Mouse (Mus musculus) erythroblast, embryonic 14.5 days (primary cell): ENCODE data around the gene Padi4. TPM values are rescaled to one million over a fixed set of nuclear protein-coding genes. Genes with fewer than 3 reads are reported as not detected.
A peak's percentile ranks its signal among the peaks of the same experiment; 100 is the strongest.

ENCODE experiments used
- H3K27me3 ChIP-seq: 2 replicates; pipeline ENCODE4 v1.6.1; 2012; ENCODE audit warnings: inconsistent platforms; ENCODE audit not compliant: control insufficient read depth
- H3K36me3 ChIP-seq: 2 replicates; pipeline ENCODE4 v1.6.1; 2012; ENCODE audit warnings: mild to moderate bottlenecking, inconsistent platforms; ENCODE audit not compliant: control insufficient read depth
- H3K4me1 ChIP-seq: 2 replicates; pipeline ENCODE4 v1.6.1; 2012; ENCODE audit warnings: inconsistent platforms; ENCODE audit not compliant: control insufficient read depth
- H3K4me3 ChIP-seq: replicated peaks from 2 replicates; pipeline ENCODE3; 2012; ENCODE audit warnings: moderate library complexity, mild to moderate bottlenecking, inconsistent platforms
- H3K9me3 ChIP-seq: 2 replicates; pipeline ENCODE4 v1.6.1; 2012; ENCODE audit warnings: low read length, inconsistent platforms, mixed read lengths; ENCODE audit not compliant: control insufficient read depth
- GATA1 ChIP-seq: IDR thresholded peaks from 2 replicates; pipeline ENCODE4 v1.6.1; 2012; ENCODE audit warnings: low read length, inconsistent platforms, mixed read lengths
- TAL1 ChIP-seq: IDR thresholded peaks from 3 replicates; pipeline ENCODE4 v1.6.1; 2012; ENCODE audit warnings: low read length, inconsistent platforms, mixed read lengths
- polyA plus RNA-seq: library from polyadenylated mRNA; stranded (reverse); fragments of >175 nt; gene quantifications from 2 replicates; pipeline ENCODE4 v1.2.3, GENCODE M21; 2012

Padi4 gene
- 0.88 TPM in 1 of 2 replicates, not detected in the other for polyA plus RNA-seq

DNA sequence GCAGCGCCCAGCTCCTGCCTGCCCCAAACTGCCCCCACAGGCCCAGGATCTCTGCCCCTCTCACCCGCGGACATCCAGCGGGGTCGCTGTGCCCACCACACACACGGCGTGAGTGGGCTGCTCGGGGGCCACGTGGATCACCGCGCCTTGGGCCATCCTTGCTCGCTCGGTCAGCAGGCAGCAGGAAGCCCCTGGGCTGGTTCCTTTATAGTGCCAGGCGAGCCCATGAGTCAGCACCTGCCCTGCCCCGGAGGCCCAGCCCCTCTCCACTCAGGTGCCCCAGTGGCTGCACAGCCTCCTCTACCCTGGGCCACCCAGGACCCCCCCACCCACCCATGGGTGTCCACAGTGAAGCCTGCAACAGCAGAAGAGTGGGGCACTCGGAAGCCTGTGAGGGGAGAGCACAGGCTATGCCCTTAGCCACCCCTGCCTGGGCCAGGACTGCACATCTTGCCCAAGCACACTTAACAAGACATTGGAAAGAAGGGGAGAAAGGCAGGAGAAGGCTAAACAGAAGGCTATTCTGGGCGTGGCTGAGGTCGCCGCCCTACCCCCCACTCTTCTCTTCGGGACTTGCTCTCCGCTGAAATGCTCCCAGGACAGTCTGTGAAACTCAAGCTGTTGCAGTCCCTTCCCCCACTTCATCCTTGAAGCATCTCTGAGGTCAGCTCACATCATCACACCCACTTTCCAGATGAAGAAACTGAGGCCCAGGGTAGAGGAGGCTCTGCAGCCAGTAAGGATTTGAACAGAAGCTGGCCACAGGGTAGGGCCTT, at the start of gene Padi4:
Gene Padi4, minus strand, starts transcription at position 212 of the 776 bp plus-strand sequence.
- TF ChIP-seq GATA1 = no peak
- no peak for TF ChIP-seq TAL1
- Histone ChIP-seq H3K9me3 (no peaks in the 10 kb centered on the region), H3K4me1 (peaks cover 14% of the 10 kb centered on the region), H3K27me3 (no peaks in the 10 kb centered on the region), H3K36me3 (no peaks in the 10 kb centered on the region), H3K4me3 (no peak within 1 kb of the TSS)

DNA sequence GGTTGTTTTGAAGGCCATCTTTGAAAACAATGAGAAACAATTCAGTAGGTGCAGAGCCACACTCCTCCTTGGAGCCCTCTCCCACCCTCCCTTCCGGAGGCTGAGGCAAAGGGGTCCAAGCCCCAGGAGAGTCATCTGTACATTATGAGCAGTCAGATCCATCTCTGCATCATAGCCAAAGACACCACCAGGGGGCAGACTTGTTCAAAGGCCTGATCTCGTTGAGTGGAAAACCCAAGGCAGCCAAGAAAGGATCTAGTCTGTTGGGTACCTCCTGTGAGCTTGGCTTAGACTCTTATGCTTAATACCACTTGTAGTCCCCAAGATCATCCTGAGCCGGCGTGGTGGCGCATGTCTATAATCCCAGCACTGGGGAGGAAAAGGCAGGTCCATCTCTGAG, 48.0 kb upstream of the Padi4 start:
- Histone ChIP-seq H3K4me1 (peaks cover 10% of the 10 kb centered on the region), H3K36me3 (no peaks in the 10 kb centered on the region), H3K27me3 (peaks cover 2% of the 10 kb centered on the region; the same call in 1 of the 2 replicates), H3K4me3 (no peak overlapping the region), H3K9me3 (no peaks in the 10 kb centered on the region)
- TF ChIP-seq GATA1 = no peak
- TF ChIP-seq TAL1 = no peak

DNA sequence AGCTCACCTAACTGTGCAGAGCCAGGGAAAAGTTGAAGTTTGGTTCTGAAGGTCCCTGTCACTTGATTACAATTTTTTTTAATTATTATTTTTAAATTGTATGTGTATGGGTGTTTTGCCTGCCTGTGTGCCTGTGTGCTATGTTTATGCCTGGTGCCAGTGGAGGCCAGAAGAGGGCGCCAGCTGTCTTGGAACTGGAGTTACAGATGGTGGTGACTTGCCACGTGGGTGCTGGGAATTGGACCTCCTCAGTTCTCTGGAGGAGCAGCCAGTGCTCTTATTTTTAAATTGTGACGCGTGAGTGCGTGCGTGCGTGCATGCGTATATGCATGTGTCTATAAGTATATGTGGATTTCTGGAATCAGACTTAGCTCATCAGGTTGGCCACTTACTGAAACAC, 43.4 kb upstream of the Padi4 start:
- Histone ChIP-seq H3K9me3 (no peaks in the 10 kb centered on the region), H3K27me3 (peaks cover 5% of the 10 kb centered on the region), H3K4me1 (peaks cover 48% of the 10 kb centered on the region), H3K4me3 (no peak overlapping the region), H3K36me3 (no peaks in the 10 kb centered on the region)
- TF ChIP-seq TAL1 (no peak), GATA1 (no peak)

DNA sequence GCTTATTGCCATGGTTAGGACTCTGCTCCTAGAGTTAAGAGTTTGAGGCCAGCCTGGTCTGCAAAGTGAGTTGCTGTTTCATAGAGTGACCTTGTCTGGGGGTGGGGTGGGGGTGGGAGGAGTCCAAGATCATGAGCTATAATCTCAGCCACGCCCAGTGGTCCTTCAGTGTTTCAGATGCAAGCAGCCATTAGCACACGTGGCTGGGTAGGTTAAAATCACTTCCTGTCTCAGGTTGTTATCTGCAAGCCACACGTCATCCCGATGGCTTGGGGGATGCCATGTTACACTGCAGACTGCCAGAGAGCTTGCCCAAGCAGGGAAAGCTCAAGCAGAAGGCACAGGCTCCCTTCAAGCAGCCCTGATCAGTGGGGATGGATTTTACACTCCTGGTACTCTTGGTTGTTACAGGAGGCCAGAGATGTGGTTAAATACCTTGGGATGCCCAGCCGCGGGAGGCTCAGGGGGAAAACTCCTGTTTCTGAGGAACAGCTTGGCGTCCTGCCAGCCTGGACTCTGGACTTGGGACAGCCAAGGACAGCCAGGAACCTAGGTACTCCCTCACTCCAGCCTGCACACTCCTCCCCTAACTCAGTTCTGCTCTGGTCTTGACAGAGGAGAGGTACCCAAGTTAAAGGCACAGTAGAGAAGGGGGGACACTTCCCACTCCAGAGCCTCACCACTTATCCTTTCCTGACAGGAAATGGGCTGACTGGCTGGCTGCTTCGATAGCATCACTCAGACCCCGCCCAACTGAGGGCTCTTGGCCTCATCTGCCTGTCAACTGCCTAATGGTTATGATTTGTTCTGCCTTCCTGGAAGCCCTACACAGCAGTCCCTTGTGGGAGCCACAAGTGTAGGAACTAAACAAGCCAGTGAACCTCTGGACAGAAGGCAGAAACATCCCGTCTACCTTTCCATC, 42.2 kb upstream of the Padi4 start:
- Histone ChIP-seq H3K4me1 (peaks cover 55% of the 10 kb centered on the region), H3K4me3 (peak overlapping the region; percentile 46), H3K27me3 (peaks cover 5% of the 10 kb centered on the region), H3K9me3 (no peaks in the 10 kb centered on the region), H3K36me3 (no peaks in the 10 kb centered on the region)
- peak; percentile 68 for TF ChIP-seq TAL1
- no peak; the same call in 1 of the 2 replicates for TF ChIP-seq GATA1

DNA sequence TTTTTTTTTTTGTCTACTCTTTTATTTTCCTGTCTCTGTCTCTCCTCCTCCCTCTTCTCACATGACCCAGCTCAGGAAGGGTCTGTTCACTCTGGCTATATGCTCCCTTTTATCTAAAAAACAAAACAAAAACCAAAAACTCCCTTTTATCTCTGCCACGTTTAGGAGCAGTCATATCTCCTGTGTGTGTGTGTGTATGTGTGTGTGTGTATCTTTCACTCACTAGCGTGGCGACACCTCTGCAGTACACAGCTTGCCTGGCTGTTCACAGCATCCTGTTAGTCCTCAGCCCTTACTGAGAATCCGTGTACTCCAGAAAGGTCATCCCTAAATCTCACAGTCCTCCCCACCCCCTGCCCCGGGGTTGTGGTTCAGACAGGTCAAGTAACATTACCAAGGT, 41.5 kb upstream of the Padi4 start:
- Histone ChIP-seq H3K9me3 (no peaks in the 10 kb centered on the region), H3K36me3 (no peaks in the 10 kb centered on the region), H3K4me1 (peaks cover 57% of the 10 kb centered on the region), H3K4me3 (no peak overlapping the region), H3K27me3 (peaks cover 5% of the 10 kb centered on the region)
- TF ChIP-seq TAL1 (no peak), GATA1 (no peak)

DNA sequence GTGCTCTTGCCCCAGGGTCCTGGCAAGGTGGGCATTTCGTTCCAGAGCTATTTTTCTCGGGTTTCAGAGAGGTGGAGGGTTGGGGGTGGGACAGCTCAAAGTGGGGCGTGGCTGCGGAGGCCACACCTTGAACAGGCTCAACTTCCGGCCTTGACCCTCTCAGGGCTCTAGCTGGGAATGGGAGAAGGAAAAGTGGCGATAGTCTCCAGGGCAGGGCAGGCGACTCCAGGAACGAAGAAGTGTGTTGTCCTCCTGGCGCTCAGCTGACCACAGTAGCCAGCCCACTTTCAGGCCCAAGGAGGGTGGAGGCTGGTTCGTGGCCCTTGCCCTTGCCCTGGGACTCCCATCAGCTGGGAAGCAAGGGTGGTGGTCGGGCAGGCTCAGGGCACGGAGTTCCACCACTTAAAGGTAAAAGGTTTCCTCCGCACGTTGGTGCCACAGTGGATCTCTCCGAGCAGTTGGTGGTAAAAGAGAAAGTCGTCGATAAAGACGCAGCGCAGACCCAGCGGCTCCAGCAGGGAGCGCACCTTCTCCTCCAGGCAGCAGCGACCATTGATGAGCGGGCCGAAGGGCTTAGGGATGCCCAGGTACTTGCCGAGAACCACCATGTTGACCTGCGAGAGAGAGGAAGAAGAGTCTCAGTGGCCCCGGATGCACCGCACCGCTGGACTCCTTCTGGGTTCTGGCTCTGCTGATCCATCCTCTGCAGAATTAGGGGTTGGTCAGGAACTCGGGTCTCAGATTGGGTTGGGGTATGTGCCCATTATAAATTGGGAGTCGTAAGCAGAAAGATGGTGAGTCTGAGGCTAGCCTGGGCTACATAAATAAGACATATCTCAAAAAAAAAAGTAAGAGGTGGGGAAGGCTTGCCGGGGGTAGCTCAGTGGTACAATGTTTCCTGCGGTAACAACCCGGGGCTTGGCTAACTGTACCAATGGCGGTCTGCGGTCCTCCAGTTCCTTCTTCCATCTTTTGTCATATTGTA, 40.5 kb upstream of the Padi4 start:
- Histone ChIP-seq H3K4me1 (peaks cover 64% of the 10 kb centered on the region), H3K36me3 (no peaks in the 10 kb centered on the region), H3K4me3 (peak overlapping the region; percentile 60), H3K27me3 (peaks cover 7% of the 10 kb centered on the region), H3K9me3 (no peaks in the 10 kb centered on the region)
- TF ChIP-seq TAL1 (no peak), GATA1 (no peak)

DNA sequence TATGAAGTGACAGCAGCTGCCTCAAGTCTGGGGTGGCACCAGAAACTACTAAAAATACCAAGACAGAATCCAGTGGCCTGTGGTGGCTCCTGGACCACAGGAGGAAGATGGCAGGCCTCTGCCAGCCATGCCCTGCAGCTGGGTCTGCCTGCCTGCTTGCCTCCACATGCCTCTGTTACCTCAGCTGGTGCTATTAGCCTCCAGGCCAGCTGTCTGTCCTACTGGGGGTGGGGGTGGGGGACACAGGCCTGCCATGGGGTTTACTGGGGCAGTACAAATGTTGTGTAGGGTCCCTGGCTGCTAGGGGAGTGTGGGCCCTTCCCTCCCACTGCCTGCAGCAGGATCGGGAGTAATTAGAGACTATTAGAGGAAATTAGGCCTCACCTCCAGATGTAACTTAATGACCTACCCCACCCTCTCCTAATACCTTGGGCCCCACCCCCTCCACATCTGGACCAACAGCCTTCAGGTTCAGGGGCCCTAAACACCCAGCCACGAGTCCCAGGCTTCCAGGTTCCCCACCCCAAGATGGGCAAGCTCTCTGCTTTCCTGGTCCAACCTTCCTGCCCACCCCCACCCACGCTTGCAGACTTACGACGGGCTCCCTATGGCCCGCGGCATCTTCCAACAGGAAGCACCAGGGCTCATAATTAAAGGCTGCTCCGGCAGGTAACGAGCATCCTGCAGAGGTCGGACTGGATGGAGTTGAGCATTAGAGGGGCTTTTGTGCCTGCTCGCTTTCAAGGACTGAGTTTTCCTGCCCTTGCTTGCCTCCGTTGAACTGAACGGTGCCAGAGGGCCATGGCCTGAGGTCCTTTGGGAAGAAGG, 39.5 kb upstream of the Padi4 start:
- Histone ChIP-seq H3K27me3 (peaks cover 12% of the 10 kb centered on the region), H3K4me3 (no peak overlapping the region), H3K36me3 (no peaks in the 10 kb centered on the region), H3K9me3 (no peaks in the 10 kb centered on the region), H3K4me1 (peaks cover 72% of the 10 kb centered on the region)
- no peak for TF ChIP-seq TAL1
- no peak for TF ChIP-seq GATA1

DNA sequence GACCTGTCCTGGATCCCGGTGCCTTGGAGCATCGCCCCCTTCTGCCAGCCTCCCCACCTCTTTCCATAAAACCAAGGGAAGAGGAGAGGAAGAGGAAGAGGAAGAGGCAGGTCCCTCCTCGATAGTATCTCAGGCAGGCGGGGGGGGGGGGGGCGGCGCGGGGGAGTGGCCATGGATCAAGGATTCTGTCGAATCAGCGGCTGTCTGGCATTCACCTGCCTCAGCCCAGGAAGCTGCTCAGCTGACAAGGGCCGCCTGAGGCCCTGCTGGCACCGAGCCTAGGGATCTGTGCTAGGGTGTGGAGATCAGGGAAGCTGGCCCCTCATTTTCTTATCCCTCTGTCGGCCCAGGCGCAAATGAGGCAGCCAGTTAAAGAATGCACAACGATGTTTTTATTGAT, 38.6 kb upstream of the Padi4 start:
- no peaks in the 10 kb centered on the region for H3K9me3 ChIP-seq
- H3K27me3 ChIP-seq = peaks cover 13% of the 10 kb centered on the region
- H3K4me3 ChIP-seq = no peak overlapping the region
- no peak for TF ChIP-seq TAL1
- no peak for TF ChIP-seq GATA1
- H3K4me1 ChIP-seq = peaks cover 72% of the 10 kb centered on the region
- H3K36me3 ChIP-seq = no peaks in the 10 kb centered on the region
